Mouse (Mus musculus): ENCODE data around the gene Tas2r106.

DNA sequence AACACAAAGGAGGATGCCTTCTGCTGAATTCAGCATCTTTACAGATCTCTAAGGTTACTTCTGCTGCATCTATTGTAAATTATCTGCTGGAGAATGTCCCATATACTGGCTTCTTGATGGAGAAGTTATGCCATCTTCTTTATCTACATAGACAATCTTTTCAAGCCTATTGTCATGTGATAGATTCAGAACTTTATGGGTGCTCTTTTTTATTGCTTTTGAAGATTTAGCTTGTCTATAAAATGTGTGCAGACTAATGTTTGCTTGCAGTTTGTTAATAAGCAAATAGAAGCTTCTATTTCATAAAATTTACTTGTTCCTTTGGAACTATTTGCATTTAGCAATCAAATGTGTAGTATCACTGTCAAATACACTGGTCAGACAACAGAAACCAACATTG, 18.6 kb downstream of the Tas2r106 start, which contains the start of gene Tas2r107:
- TF ChIP-seq CTCF (IDR thresholded peaks at IDR 0.05; ENCODE audit: borderline replicate concordance, control insufficient read depth, extremely low read depth, insufficient read depth, low read length, poor library complexity) (no peak), POLR2A (IDR thresholded peaks at IDR 0.05; ENCODE audit: control insufficient read depth, extremely low read depth, insufficient read depth, low read length, poor library complexity) (no peak)
